Mouse (Mus musculus): ENCODE results near the gene Raf1.

- no peak for TF ChIP-seq CTCF (IDR thresholded peaks at IDR 0.05; ENCODE audit: insufficient read depth, low read depth, low read length)
- TF ChIP-seq POLR2A (IDR thresholded peaks at IDR 0.05; ENCODE audit: insufficient read depth, low read depth, low read length), result no peak
Measured at GRCm38 (mm10) chr6:115687753-115688152, 11.3 kb upstream of the Raf1 start.
